Mouse (Mus musculus) layer of hippocampus, postnatal 36 days (tissue): ENCODE measurements at regions not wholly inside any gene's neighbourhood (a gene's known extent, or its start where the extent isn't known, plus 50 kb on each side); places are given as distances from the start of the nearest gene placed in this dataset.

Source experiments
- DNase-seq, 2 experiments: peaks; one replicate each; pipeline ENCODE4 v3.0.0; 2022

DNA sequence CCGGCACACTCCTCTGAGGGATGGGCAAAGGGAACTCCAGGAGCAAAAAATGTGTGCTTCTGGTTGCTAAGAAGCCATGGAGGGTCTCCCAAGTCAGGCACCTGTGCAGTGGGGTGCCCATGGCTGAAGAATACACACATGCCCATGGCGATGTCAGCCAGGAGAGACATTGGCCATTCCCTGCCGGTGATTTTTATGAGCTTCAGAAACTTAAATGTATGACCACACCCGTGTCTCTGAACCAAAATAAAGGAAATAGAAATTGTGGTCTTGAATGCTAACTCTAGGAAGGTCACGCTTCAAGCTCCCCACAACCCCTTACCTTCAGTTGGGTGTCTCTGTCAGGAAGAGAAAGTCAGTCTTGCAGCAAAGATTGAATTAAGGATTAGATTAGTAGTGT, 56.0 kb upstream of the Map1b start:
- no peak for DNase-seq
